Mouse (Mus musculus): ENCODE measurements around the gene Lrrc17.

The Lrrc17 gene

GRCm38 (mm10) chr5:21543409-21544201 is at the start of gene Lrrc17:
TSS of gene Lrrc17 (plus strand) at chr5:21543559.
- no peak for DNase-seq (ENCODE audit: low spot score in 2 of 2)

GRCm38 (mm10) chr5:21494781-21495180 is 48.6 kb upstream of the Lrrc17 start:
- no peak for DNase-seq (ENCODE audit: low spot score in 2 of 2)

- no peak for DNase-seq (ENCODE audit: low spot score in 2 of 2)
Measured at GRCm38 (mm10) chr5:21496321-21496720, 47.0 kb upstream of the Lrrc17 start.

- no peak for DNase-seq (ENCODE audit: low spot score in 2 of 2)
Measured at GRCm38 (mm10) chr5:21496881-21497280, 46.5 kb upstream of the Lrrc17 start.

GRCm38 (mm10) chr5:21498490-21498889 is 44.9 kb upstream of the Lrrc17 start:
- no peak for DNase-seq (ENCODE audit: low spot score in 2 of 2)

- no peak for DNase-seq (ENCODE audit: low spot score in 2 of 2)
Measured at GRCm38 (mm10) chr5:21498925-21499324, 44.4 kb upstream of the Lrrc17 start.

- no peak for DNase-seq (ENCODE audit: low spot score in 2 of 2)
Measured at GRCm38 (mm10) chr5:21500133-21500532, 43.2 kb upstream of the Lrrc17 start.

- no peak for DNase-seq (ENCODE audit: low spot score in 2 of 2)
Measured at GRCm38 (mm10) chr5:21500941-21501340, 42.4 kb upstream of the Lrrc17 start.

- DNase-seq (ENCODE audit: low spot score in 2 of 2): peak; percentile 40 to 64
Measured at GRCm38 (mm10) chr5:21502936-21503610, 40.3 kb upstream of the Lrrc17 start.

- no peak for DNase-seq (ENCODE audit: low spot score in 2 of 2)
Measured at GRCm38 (mm10) chr5:21505159-21505558, 38.2 kb upstream of the Lrrc17 start.

GRCm38 (mm10) chr5:21506887-21507286 is 36.5 kb upstream of the Lrrc17 start:
- DNase-seq (ENCODE audit: low spot score in 2 of 2): no peak

- no peak for DNase-seq (ENCODE audit: low spot score in 2 of 2)
Measured at GRCm38 (mm10) chr5:21509801-21510200, 33.6 kb upstream of the Lrrc17 start.

- no peak for DNase-seq (ENCODE audit: low spot score in 2 of 2)
Measured at GRCm38 (mm10) chr5:21513363-21513762, 30.0 kb upstream of the Lrrc17 start.

GRCm38 (mm10) chr5:21517562-21517961 is 25.8 kb upstream of the Lrrc17 start:
- DNase-seq (ENCODE audit: low spot score in 2 of 2): no peak

GRCm38 (mm10) chr5:21518207-21518606 is 25.2 kb upstream of the Lrrc17 start:
- DNase-seq (ENCODE audit: low spot score in 2 of 2): no peak

GRCm38 (mm10) chr5:21519166-21519565 is 24.2 kb upstream of the Lrrc17 start:
- DNase-seq (ENCODE audit: low spot score in 2 of 2): no peak

- DNase-seq (ENCODE audit: low spot score in 2 of 2): no peak
Measured at GRCm38 (mm10) chr5:21526835-21527485, 16.4 kb upstream of the Lrrc17 start.

GRCm38 (mm10) chr5:21527488-21527911 is 15.9 kb upstream of the Lrrc17 start:
- no peak for DNase-seq (ENCODE audit: low spot score in 2 of 2)

- DNase-seq (ENCODE audit: low spot score in 2 of 2): no peak
Measured at GRCm38 (mm10) chr5:21528068-21528842, 15.1 kb upstream of the Lrrc17 start.

GRCm38 (mm10) chr5:21529110-21529720 is 14.1 kb upstream of the Lrrc17 start:
- DNase-seq (ENCODE audit: low spot score in 2 of 2): no peak

GRCm38 (mm10) chr5:21532126-21532525 is 11.2 kb upstream of the Lrrc17 start:
- DNase-seq (ENCODE audit: low spot score in 2 of 2): no peak
